Mouse (Mus musculus) adrenal gland, adult 10 weeks (tissue): ENCODE data around the gene Inpp5d. TPM values are rescaled to one million over a fixed set of nuclear protein-coding genes. Genes with fewer than 3 reads are reported as not detected.

Experiments used
- polyA plus RNA-seq: library from polyadenylated mRNA; stranded (reverse); fragments of 350-450 nt; fragmentation: Illumina TruSeq; extraction: RNeasy Lipid Tissue Mini Kit (QIAGEN cat#74804); gene quantifications from one replicate; pipeline ENCODE4 v1.2.3, GENCODE M21; 2014; ENCODE audit warnings: low read depth, low replicate concordance

Gene Inpp5d
- 3.3 TPM for polyA plus RNA-seq

DNA sequence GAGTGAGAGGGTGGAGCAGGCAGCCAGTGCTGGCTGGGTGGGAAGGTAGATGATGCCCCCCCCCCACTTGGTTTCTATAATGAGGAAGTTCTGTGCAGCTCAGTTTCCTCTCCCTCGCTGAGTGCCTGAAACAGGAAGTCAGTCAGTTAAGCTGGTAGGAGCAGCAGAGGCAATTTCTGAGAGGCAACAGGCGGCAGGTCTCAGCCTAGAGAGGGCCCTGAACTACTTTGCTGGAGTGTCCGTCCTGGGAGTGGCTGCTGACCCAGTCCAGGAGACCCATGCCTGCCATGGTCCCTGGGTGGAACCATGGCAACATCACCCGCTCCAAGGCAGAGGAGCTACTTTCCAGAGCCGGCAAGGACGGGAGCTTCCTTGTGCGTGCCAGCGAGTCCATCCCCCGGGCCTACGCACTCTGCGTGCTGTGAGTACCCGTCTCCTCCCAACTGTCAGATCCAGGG lies at the start of gene Inpp5d:
TSS of gene Inpp5d (plus strand) at position 102 of the 458 bp plus-strand sequence.

DNA sequence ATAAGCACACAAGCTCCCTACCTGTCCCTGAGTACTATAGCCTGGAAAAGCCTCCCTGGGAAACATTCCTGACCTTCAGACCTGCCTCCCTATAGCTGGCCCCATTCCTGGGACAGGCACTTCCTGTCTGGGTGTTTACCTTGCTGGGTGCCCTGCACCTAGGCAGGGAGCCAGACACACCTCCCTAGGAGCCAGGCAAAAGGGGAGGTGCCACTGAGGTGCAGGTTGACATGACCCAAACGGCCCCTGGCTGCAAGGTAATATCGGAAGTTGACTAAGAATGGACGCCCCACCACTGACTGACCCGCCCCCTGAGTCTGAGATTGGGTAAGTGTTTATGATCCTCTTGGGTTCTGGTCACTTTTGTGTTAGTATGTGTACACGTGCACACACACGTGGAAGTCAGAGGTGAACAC lies 46.3 kb upstream of the Inpp5d start, which contains the start of gene Ngef:
TSS of gene Ngef (minus strand) at position 71 of the 416 bp plus-strand sequence.

DNA sequence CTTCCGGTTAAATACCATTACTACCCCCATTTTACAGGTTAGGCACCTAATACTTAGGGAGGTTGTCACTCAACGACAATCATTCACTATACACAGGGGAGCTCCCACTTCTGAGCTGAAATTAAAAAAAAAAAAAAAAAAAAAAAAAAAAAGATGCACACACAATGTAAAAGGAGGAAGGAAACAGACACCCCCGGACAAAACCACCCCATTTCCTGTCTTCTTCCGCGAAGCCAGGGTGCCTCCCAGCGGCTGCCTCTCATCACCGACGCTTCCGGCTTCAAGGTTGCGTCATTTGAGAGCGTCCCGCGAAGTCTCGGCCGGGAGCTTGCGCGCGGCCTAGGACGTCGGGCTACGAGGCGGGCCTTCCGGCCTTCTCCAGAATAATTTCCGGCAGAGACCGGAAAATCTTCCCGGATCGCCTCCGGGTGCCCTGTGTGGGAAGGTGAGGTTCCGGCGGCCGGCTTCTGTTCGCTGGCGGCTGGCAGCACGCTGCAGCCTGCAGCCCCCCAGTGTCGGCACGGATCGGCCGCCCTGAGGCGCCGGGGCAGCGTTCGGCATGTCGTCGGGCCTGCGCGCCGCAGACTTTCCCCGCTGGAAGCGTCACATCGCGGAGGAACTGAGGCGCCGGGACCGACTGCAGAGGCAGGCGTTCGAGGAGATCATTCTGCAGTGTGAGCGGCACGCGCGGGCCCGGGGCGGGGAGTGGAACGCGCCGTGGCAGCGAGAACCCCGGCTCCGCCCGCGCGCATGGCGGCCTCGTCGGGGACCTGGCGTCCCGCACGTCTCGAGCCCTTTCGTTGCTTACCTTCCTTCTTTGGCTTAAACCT lies 135.7 kb downstream of the Inpp5d start, which contains the start of gene Atg16l1:
TSS of gene Atg16l1 (plus strand) at position 230 of the 830 bp plus-strand sequence.

Other genes starting within 250 kb of the Inpp5d start
- not detected for gene Kcnj13, start 225.6 kb upstream of the Inpp5d start, polyA plus RNA-seq
- not detected for gene Snorc, start 150.0 kb upstream of the Inpp5d start, polyA plus RNA-seq
- not detected for gene Neu2, start 110.4 kb upstream of the Inpp5d start, polyA plus RNA-seq
- gene Ngef, start 46.4 kb upstream of the Inpp5d start, polyA plus RNA-seq, result not detected
- gene Atg16l1, start 135.6 kb downstream of the Inpp5d start, polyA plus RNA-seq, result 18.8 TPM
- 0.29 TPM for gene Sag, start 183.4 kb downstream of the Inpp5d start, polyA plus RNA-seq
- 43.1 TPM for gene Dgkd, start 233.0 kb downstream of the Inpp5d start, polyA plus RNA-seq